Mouse (Mus musculus): ENCODE measurements at regions not wholly inside any gene's neighbourhood (a gene's known extent, or its start where the extent isn't known, plus 50 kb on each side); places are given as distances from the start of the nearest gene placed in this dataset.

DNA sequence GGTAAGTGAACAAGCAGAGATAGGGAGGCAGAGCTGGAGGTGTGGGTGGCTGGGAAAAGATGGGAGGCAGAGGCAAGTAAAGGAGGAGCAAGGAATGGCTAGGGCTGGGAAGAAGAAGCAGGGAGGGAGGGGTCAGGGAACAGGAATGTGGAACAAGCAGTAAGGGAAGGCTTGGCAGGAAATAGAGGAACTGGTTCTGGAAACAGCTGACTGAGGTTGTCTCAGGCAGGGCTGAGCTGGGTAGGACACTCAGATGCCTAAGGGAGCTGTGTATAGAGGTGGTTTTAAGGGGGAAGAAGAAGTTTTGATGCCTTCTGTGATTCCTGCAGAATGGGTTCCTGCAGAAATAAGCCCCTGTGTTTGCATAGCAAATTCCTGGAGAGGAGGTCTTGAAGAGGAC lies 92.7 kb downstream of the Nucb2 start:
- H3K27ac ChIP-seq = no peak overlapping the region
- H3K4me2 ChIP-seq (replicated peaks) = no peak overlapping the region
- 0 out of 2 replicates have a peak, but pooled peaks cover 3% of the 10 kb centered on the region for H3K9me3 ChIP-seq
- ATAC-seq (ENCODE audit: insufficient number of reproducible peaks, insufficient read depth, low FRiP score, low TSS enrichment) = no peak
- no peaks in the 10 kb centered on the region for H3K4me1 ChIP-seq
- no peak overlapping the region for H3K4me3 ChIP-seq
- H3K27me3 ChIP-seq = no peaks in the 10 kb centered on the region
- H3K9ac ChIP-seq = no peak overlapping the region
- H3K36me3 ChIP-seq = no peaks in the 10 kb centered on the region

- 0 out of 2 replicates have a peak, but pooled peaks cover 3% of the 10 kb centered on the region for H3K9me3 ChIP-seq
- no peak overlapping the region for H3K9ac ChIP-seq
- no peaks in the 10 kb centered on the region for H3K4me1 ChIP-seq
- no peaks in the 10 kb centered on the region for H3K36me3 ChIP-seq
- WGBS = 81% methylated on average over 3 of the region's 3 CpGs
- no peaks in the 10 kb centered on the region for H3K27me3 ChIP-seq
- no peak for ATAC-seq (ENCODE audit: insufficient number of reproducible peaks, insufficient read depth, low FRiP score, low TSS enrichment)
- no peak overlapping the region for H3K27ac ChIP-seq
- no peak overlapping the region for H3K4me3 ChIP-seq
- no peak overlapping the region for H3K4me2 ChIP-seq (replicated peaks)
Observed at GRCm38 (mm10) chr7:116600340-116600739, 96.2 kb downstream of the Nucb2 start.

DNA sequence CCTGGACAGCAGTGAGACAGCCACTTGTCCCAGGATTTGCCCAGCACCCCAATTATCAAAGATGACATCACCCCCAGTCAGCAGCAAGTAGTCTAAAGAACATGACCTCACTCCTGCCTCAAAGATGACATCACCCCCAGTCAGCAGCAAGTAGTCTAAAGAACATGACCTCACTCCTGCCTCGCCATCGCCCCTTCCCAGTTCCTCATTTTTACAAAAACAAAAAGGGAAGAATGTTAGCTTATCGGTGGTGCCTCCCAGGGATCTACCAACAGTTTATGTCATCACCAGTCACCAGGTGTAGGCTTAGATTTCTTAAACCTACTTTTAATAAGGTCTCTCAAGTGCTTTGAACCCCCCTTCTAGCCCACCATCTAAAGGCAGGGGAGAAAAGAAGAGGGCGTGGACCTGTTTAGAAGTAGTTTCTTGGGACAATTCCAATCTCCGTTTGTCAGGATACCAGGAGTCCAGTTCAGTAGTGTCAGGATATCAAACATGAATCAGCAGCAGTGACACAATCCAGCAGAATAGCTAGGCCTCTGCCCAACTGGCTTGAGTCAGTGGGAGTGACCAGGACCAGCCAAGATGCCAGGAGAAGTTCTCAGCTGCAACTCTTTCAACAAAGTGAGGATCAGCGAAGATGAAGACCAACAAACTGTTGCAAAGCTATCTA lies 99.1 kb downstream of the Nucb2 start:
- Histone ChIP-seq H3K4me1 (no peaks in the 10 kb centered on the region), H3K36me3 (no peaks in the 10 kb centered on the region), H3K4me2 (replicated peaks) (no peak overlapping the region), H3K9ac (no peak overlapping the region), H3K27me3 (no peaks in the 10 kb centered on the region), H3K27ac (no peak overlapping the region), H3K4me3 (no peak overlapping the region), H3K9me3 (0 out of 2 replicates have a peak, but pooled peaks cover 3% of the 10 kb centered on the region)
- ATAC-seq (ENCODE audit: insufficient number of reproducible peaks, insufficient read depth, low FRiP score, low TSS enrichment) = no peak
- WGBS = 83% methylated on average over 6 of the region's 6 CpGs

DNA sequence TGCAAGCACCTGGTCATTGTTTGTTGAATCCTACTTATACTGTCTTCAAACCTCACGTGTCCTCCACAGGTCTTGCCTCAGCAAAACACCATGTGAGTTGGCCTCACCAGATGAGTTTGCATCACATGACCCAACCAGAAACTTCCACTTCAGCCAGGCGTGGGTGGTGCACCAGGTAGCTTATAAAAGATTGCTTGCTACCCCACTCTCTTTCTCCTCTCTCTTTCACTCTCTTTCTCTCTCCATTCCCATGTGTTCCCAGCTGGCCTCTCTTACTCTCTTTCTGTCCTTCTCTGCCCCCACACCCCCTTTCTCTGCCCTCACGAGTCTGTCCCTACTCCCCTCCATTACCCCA lies 99.6 kb downstream of the Nucb2 start:
- WGBS = 78% methylated on average over 3 of the region's 3 CpGs
- Histone ChIP-seq H3K4me2 (replicated peaks) (no peak overlapping the region), H3K9ac (no peak overlapping the region), H3K4me3 (no peak overlapping the region), H3K9me3 (0 out of 2 replicates have a peak, but pooled peaks cover 3% of the 10 kb centered on the region), H3K36me3 (no peaks in the 10 kb centered on the region), H3K27me3 (no peaks in the 10 kb centered on the region), H3K4me1 (no peaks in the 10 kb centered on the region), H3K27ac (no peak overlapping the region)
- ATAC-seq (ENCODE audit: insufficient number of reproducible peaks, insufficient read depth, low FRiP score, low TSS enrichment) = no peak

- Histone ChIP-seq H3K9me3 (0 out of 2 replicates have a peak, but pooled peaks cover 3% of the 10 kb centered on the region), H3K27ac (no peak overlapping the region), H3K27me3 (no peaks in the 10 kb centered on the region), H3K4me2 (replicated peaks) (no peak overlapping the region), H3K4me3 (no peak overlapping the region), H3K9ac (no peak overlapping the region), H3K4me1 (no peaks in the 10 kb centered on the region), H3K36me3 (no peaks in the 10 kb centered on the region)
- ATAC-seq (ENCODE audit: insufficient number of reproducible peaks, insufficient read depth, low FRiP score, low TSS enrichment) = no peak
- WGBS = 85% methylated on average over 6 of the region's 6 CpGs
Observed at GRCm38 (mm10) chr7:116606255-116606654, 102.1 kb downstream of the Nucb2 start.

DNA sequence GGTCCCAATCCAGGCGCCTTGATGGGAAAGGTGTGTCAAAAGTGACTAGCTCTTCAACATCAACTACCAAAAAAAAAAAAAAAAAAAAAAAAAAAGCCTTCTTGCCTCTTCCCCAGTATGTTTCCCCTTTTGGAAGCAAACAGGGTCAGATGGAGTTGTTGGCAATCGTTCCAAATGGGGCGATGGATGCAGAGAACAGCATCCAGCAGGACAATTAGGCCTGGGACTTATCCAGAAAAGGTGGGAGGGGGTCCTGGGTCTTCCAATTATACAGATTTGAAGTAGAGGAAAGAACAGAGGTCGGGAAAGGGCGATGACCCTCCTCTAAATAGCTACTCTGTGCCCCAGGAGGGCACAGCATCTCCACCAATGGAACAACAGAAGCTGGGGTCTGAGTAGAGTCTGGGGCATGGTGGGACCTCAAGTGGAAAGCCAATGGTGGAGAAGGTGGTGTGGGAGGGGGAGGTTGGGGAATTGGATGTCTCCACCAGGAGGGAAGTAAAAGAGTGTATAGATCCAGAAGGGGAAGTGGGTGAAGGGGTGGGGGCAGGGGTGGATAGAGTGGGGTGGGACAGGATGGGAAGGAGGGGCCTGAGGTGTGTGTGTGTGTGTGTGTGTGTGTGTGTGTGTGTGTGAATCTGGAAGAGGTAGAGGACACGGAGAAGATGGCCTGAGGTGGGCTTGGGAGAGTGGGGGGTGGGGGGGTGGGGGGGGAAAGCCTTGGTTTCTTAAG lies 102.7 kb downstream of the Nucb2 start:
- no peaks in the 10 kb centered on the region for H3K27me3 ChIP-seq
- no peak for ATAC-seq (ENCODE audit: insufficient number of reproducible peaks, insufficient read depth, low FRiP score, low TSS enrichment)
- no peak overlapping the region for H3K9ac ChIP-seq
- H3K27ac ChIP-seq = no peak overlapping the region
- H3K9me3 ChIP-seq = no peaks in the 10 kb centered on the region
- no peak overlapping the region for H3K4me3 ChIP-seq
- no peaks in the 10 kb centered on the region for H3K36me3 ChIP-seq
- 62% methylated on average over 6 of the region's 6 CpGs for WGBS
- no peak overlapping the region for H3K4me2 ChIP-seq (replicated peaks)
- no peaks in the 10 kb centered on the region for H3K4me1 ChIP-seq

DNA sequence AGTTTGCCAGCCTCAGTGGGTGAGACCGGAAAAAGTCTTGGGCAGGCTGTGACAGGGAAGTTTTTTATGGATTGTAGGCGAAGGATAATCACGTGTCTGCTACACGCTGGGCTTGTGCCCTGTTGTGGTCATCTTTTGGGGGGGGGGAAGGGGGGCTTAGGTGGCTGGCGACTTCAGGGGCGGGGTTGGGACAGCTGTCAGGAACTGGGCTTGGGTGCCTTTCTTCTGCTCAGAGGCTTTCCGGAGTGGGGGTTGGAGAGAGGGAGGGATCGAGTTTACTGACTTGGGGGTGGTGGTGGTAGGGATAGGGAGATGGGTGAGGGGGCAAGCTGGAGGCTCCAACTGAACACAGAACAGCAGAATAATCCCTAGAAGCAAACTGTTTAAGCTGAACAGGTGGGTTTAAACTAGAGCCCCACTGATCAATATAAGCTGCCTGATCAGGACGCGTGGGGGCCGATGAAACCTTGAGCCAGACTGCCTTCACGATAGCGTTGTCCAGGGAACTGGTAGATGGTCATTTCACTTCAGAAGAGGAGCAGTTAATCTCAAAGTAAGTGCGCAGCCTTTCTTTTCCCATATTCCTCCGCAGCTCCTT lies 103.6 kb downstream of the Nucb2 start:
- ATAC-seq (ENCODE audit: insufficient number of reproducible peaks, insufficient read depth, low FRiP score, low TSS enrichment) = peak; percentile 48; the same call in 1 of the 2 replicates
- H3K4me3 ChIP-seq = peak overlapping the region; percentile 7; the same call in 1 of the 2 replicates
- no peaks in the 10 kb centered on the region for H3K27me3 ChIP-seq
- H3K36me3 ChIP-seq = no peaks in the 10 kb centered on the region
- peak overlapping the region; percentile 51 for H3K4me2 ChIP-seq (replicated peaks)
- H3K4me1 ChIP-seq = no peaks in the 10 kb centered on the region
- H3K9ac ChIP-seq = no peak overlapping the region
- no peak overlapping the region for H3K27ac ChIP-seq
- 7% methylated on average over 15 of the region's 15 CpGs for WGBS
- no peaks in the 10 kb centered on the region for H3K9me3 ChIP-seq

DNA sequence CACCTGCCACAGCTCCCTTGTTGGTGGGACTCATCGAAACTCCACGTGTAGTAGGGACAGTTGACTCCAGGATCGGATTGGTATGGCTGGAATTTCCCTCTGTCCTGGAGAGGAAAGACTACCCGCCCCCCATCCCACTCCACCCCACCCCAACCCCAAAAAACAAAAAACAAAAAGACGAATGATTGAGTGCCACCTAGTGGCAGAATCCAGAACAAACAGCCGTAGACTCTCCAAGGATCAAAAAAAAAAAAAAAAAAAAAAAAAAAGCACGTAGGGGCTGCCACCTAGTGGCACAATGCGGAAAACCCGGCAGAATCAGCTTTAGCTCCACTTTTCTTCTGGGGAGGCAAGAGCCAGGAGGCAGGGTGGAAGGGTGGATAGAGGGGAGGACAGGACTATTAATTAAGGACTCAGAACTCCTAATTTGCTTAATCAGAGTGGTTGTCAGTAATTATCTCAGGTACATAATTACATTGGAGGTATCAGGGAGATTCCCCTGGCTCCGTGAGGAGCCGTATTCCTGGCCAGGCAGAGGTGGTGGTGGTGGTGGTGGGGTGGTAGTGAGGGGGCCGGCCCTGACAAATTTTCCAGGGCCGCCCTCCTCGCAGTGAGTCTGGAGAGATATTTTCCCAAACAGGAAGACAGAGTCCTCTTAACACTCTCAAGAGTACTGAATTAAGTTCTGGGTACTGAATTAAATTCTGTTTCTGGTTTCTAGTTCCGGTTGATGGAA lies 104.3 kb downstream of the Nucb2 start:
- Histone ChIP-seq H3K36me3 (no peaks in the 10 kb centered on the region), H3K9ac (no peak overlapping the region), H3K9me3 (no peaks in the 10 kb centered on the region), H3K27me3 (no peaks in the 10 kb centered on the region), H3K4me3 (peak overlapping the region; percentile 7; the same call in 1 of the 2 replicates), H3K4me1 (no peaks in the 10 kb centered on the region), H3K27ac (no peak overlapping the region), H3K4me2 (replicated peaks) (peak overlapping the region; percentile 51)
- WGBS = 25% methylated on average over 15 of the region's 15 CpGs
- no peak; the same call in 1 of the 2 replicates for ATAC-seq (ENCODE audit: insufficient number of reproducible peaks, insufficient read depth, low FRiP score, low TSS enrichment)

- no peak overlapping the region for H3K4me2 ChIP-seq (replicated peaks)
- H3K4me3 ChIP-seq = no peak overlapping the region
- H3K36me3 ChIP-seq = no peaks in the 10 kb centered on the region
- no peaks in the 10 kb centered on the region for H3K9me3 ChIP-seq
- H3K27me3 ChIP-seq = no peaks in the 10 kb centered on the region
- no peaks in the 10 kb centered on the region for H3K4me1 ChIP-seq
- no peak overlapping the region for H3K9ac ChIP-seq
- no peak overlapping the region for H3K27ac ChIP-seq
- 65% methylated on average over 6 of the region's 6 CpGs for WGBS
- ATAC-seq (ENCODE audit: insufficient number of reproducible peaks, insufficient read depth, low FRiP score, low TSS enrichment) = no peak
Observed at GRCm38 (mm10) chr7:116609406-116609805, 105.2 kb downstream of the Nucb2 start.

GRCm38 (mm10) chr7:116609906-116610305 lies 105.7 kb downstream of the Nucb2 start:
- WGBS = 81% methylated on average over 12 of the region's 12 CpGs
- ATAC-seq (ENCODE audit: insufficient number of reproducible peaks, insufficient read depth, low FRiP score, low TSS enrichment) = no peak
- Histone ChIP-seq H3K27ac (no peak overlapping the region), H3K4me3 (no peak overlapping the region), H3K4me2 (replicated peaks) (no peak overlapping the region), H3K4me1 (no peaks in the 10 kb centered on the region), H3K36me3 (no peaks in the 10 kb centered on the region), H3K9ac (no peak overlapping the region), H3K27me3 (no peaks in the 10 kb centered on the region), H3K9me3 (no peaks in the 10 kb centered on the region)

GRCm38 (mm10) chr7:116615984-116616383 lies 111.8 kb downstream of the Nucb2 start:
- Histone ChIP-seq H3K4me3 (no peak overlapping the region), H3K36me3 (no peaks in the 10 kb centered on the region), H3K4me2 (replicated peaks) (no peak overlapping the region), H3K9ac (no peak overlapping the region), H3K27me3 (no peaks in the 10 kb centered on the region), H3K27ac (no peak overlapping the region), H3K4me1 (no peaks in the 10 kb centered on the region), H3K9me3 (no peaks in the 10 kb centered on the region)
- 53% methylated on average over 3 of the region's 3 CpGs for WGBS
- ATAC-seq (ENCODE audit: insufficient number of reproducible peaks, insufficient read depth, low FRiP score, low TSS enrichment) = no peak
